Mouse (Mus musculus): ENCODE measurements around the gene Tstd1.

The Tstd1 gene

DNA sequence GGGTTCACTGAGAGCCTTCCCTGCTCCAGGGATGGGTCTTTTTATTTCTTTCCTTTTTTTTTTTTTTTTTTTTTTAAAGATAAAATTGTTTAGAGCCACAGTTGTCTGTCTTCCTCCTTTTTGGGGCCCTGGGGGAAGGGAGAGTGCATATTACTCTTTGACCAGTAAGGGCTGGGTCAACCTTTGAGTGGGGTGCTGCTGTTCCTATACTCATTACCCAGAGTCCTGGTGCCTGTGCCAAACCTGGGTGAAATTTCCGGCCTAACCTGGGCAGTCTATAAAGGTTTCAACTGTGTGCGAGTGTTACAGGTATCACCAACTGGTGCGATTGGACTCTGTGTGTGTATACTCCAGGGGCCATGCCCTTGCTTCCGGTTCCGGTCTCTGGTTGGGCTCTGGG, at the start of gene Tstd1:
Gene Tstd1 (plus strand): TSS at position 213 of the 400 bp plus-strand sequence.
- no peak for DNase-seq (ENCODE audit: low spot score)

DNA sequence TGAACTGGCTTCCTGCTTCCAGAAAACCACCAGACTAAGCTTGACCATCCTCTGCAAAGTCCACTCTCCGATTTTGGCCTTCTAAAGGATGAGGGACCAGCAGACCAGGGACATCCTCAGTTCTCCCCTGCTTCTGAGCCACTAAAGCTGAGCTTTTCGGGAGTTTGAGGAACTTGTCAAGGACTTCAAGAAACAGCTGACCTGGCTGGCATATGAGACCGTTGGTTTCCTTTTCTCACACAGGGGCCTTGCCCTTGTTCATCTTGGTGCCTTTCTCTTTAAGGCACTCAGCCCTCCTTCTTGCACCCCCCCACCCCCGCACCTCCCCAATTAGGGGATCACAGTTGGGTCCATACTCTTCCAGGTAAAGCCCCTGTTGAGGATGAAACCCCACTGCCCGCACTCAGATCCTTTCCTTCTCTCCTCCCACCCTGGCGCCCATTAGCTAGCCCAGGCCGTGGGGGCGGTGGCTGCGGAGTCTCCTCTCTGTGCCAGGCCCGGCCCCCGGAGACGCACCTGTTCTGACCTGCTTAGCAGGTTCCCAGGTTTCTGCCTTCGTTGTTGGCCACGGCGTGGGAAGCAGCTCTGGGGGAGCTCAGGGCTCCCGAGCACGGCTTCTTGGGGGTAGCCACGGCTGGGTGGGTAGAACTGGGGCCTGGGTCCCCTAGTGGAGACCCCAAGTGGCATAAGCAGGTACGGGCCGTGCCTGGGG, 48.7 kb upstream of the Tstd1 start, which contains the start of gene Nectin4:
Gene Nectin4 (plus strand): TSS at position 255 of the 712 bp plus-strand sequence.
- no peak for DNase-seq (ENCODE audit: low spot score)

DNA sequence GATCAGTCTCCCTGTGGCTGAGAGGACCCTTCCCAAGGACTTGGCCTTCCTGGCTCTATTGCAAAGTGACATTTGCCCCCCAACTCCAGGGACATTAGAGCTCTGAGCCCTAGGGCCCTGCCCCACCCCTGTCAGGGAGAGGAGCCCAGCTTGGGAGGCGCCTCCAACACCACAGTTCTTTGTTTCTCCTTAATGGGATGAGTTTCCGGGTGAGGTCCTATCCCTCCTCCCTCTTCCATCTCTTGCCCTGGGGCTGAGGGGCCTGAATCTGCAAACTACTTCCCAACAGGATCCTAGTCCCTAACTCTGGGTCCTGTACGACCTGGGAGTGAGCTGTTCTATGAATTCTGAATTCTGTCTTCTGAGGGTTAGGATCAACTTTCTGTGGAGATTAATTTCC, 45.8 kb upstream of the Tstd1 start:
- no peak for DNase-seq (ENCODE audit: low spot score)

DNA sequence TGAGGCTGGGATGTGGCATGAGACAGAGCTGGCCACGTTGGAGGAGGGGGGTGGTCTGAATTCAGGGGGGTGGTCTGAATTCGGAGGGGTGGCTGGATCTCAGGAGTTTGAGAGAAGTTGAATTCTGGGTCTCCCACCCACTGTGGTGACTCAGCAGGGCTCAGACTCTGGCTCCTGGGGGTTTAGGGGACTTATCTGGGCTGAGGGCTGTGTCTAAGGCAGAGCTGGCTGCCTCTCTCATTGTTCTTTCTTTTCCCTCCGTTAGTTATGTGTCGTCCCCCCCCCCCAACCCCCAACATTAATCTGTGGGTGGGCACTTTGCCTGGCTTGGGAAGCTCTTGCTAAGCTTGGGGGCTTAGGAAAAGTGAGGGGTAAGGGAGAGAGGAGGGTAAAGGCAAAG, 44.7 kb upstream of the Tstd1 start:
- DNase-seq (ENCODE audit: low spot score): no peak

DNA sequence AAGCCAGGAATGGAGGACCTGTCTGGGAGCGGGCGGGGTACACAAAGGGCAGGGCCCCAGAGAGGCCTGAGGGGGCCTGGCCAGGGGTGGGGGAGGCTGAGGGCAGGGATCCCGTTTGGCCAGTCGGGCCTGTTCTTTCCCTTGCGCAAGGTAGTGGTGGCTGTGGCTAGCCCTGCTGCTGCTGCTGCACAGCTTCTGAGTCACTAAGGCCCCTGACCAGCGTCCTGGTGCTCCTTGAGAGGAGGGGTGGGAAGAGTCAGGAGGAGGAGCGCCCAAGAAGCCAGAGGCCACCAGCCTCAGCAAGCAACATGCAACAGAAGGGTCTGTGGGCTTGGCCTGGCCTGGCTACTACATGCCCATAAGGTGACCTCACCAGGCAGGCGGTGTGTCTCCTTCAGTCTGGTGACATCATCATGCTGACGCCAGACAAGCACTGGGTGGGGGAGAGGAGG, 43.0 kb upstream of the Tstd1 start:
- no peak for DNase-seq (ENCODE audit: low spot score)

DNA sequence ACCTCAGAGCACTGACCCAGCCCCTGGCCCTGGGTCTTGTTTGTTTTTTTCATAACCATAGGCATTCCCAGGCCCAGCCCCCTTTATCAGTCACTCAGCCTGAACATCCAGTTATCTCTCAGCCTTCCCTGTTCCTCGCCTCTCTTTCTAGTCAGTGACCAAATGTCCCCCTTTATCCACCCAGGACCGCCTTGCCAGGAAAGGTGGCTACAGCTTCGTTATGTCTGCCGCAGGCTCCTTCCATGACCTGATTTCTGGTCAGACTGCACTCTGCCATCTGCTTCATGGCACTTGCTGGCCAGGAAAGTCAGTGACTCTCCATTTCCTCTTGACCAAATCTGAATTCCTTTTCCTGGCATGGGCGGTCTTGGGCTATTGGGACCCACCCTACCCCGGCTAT, 40.4 kb upstream of the Tstd1 start:
- DNase-seq (ENCODE audit: low spot score): no peak

DNA sequence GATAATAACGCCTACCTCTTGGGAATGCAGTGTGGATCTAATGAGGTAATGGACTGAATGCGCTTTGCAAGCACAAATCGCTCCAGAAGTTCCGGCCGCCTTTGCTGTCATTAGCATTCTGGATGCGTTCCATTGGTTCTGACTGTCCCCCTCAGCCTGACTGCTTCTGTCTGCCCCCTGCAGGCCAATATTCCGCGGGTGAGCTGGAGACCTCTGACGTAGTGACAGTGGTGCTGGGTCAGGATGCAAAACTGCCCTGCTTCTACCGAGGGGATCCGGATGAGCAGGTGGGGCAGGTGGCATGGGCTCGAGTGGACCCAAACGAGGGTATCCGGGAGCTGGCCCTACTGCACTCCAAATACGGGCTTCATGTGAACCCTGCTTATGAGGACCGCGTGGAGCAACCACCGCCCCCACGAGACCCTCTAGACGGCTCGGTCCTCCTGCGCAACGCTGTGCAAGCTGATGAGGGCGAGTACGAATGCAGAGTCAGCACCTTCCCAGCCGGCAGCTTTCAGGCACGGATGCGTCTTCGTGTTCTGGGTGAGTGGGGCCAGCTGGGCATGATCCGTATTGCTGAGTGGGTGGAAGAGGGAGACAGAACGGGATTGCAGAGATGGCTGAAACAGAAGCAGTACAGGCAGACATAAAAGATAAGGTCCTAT, 38.6 kb upstream of the Tstd1 start:
- DNase-seq (ENCODE audit: low spot score): peak; percentile 34

DNA sequence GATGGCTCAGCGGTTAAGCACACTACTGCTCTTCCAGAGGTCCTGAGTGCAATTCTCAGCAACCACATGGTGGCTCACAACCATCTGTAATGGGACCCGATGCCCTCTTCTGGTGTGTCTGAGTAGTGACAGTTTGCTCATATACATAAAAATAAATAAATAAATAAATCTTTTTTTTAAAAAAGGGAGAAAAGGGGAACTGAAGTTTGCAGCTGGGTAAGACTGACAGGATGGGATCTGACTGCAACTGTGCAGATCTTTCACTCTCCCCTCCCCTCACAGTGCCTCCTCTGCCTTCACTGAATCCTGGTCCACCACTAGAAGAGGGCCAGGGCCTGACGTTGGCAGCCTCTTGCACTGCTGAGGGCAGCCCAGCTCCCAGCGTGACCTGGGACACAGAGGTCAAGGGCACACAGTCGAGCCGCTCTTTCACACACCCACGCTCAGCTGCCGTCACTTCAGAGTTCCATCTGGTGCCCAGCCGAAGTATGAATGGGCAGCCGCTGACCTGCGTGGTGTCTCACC, 36.5 kb upstream of the Tstd1 start:
- DNase-seq (ENCODE audit: low spot score): no peak

DNA sequence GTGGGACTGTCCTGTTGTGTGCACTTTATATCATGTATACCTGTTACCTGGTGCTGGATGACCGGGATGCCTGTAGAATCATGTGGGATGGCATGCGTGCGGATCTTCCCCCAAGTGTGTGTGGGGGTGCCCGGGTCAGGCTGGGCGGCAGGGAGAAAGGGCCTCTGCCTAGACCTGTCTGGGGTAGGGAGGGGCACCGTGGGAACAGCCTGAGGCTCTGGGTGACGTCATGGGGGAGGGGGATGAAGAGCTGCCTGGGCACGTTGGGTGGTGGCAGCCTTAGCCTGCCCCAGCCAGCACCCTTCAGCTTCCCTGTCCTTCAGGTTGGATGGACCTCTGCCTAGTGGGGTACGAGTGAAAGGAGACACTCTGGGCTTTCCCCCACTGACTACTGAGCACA, 34.3 kb upstream of the Tstd1 start:
- DNase-seq (ENCODE audit: low spot score): no peak

DNA sequence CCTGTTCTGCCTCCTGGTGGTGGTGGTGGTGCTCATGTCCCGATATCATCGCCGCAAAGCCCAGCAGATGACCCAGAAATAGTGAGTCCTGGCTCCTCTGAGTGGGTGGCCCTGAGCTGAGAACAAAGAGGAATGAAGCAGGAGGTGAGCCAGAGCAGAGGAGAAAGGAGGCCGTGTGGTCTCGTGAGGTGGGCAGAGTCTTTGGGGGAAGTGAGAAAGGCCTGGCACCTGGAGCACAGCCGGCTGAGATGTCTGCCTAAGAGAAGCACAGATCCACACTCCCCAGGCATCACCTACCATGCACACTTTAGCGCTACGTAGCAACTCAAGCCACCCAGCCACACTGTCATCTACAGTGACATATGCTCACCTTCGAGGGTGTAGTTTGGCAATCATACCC, 33.5 kb upstream of the Tstd1 start:
- DNase-seq (ENCODE audit: low spot score): no peak

DNA sequence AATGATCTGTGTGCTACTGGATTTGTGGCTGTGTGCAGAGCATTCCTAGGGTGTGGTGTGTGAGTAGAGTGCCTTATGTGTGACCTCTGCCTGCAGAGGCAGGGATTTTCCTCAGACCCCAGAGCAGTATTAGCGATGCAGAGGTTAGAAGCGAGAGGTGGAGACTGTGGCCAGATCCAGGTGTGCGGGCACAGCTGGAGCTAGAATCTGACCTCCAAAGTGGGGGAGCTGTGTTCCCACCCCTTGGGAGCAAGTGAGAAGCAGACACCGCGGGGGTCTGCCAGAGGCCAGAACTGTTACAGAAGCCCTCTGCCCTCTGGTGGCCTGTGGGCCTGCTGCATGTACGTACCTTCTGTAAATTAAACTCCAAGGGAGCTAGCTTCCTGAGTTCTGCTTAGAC, 31.6 kb upstream of the Tstd1 start:
- DNase-seq (ENCODE audit: low spot score): no peak

DNA sequence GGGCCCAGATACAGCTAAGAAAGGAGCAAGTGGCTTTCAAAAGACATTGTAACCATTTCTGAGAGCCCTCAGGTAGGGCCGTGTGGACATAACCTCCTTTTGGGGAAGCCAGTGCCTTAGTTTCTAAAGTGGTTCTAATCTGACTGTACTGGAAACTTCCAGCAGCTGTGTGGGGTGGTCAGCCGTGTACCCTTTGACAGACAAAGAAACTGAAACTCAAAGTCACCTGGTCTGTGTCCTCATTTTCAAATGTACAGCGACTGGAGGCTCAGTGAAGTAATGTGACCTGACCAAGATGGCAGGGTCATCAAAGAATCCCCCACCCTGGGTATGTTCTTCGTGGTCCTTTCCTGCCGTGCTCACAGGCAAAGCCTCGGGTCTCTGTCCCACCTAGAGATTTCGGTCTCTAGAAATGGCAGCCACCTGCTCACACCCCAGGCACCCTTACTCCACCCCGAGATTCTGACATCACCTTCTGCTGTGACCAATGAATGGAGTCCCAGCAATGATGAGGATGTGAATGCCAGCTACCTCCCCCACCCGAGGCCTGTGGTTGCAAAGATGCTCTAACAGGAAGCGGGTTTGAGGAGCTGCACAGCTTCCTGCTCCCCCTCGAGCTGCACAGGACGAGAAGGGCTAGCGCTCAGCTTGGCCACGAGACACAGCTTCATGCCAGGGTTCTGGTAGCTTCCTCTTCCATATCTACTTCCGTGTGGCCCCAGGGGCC, 30.1 kb upstream of the Tstd1 start, which contains the start of gene Arhgap30:
Gene Arhgap30 (plus strand): TSS at position 579 of the 727 bp plus-strand sequence.
- peak; percentile 15 for DNase-seq (ENCODE audit: low spot score)

DNA sequence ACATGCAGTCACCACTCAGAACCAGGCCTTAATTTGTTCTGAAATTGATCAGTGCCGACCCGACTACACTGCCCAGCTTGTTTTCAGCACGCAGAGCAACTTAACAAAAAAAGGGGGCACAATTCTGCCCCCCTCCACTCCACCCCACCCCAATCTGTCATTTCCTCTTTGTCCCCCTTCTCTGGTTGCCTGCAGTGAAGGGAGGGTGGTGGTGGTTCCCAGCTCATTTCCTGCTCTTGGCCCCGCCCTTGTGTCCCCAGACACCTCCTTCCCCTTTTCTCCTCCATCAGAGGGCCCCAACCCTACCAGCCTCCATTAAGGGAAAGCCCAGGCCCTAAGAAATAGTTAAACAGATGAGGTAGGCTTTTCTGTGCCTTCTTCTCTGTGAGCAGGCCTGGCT, 28.6 kb upstream of the Tstd1 start:
- DNase-seq (ENCODE audit: low spot score): no peak

DNA sequence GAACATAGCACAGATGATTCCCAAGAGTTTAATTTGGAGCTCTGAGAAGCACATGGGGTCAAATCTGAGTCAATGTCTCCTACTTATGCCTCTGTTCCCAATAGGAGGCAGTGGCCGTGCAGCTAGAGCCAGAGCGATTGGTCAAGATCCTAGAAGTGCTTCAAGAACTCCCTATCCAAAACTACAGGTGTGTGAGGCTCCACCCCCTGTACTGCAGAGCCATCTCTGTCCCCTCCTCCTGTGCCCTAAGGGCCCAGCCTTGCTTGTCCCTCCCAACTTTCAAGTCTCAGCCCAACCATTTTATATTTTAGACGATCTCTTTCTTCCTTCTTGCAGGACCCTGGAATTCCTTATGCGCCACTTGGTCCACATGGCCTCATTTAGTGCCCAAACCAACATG, 16.9 kb upstream of the Tstd1 start:
- DNase-seq (ENCODE audit: low spot score): no peak

DNA sequence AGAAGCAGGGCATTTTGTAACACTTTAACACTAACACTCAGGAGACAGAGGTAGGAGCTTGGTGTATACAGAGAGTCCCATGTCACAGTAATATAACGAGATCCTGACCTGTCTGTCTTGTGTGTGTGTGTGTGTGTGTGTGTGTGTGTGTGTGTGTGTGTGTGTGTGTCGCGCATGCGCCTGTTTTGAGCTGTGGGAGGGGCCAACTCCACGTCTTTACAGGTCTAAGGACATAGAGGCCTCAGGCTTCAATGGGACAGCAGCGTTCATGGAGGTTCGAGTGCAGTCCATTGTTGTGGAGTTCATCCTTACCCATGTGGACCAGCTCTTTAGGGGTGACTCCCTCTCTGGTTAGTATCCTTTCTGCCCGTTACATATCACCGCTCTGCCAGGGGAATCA, 15.7 kb upstream of the Tstd1 start:
- no peak for DNase-seq (ENCODE audit: low spot score)

DNA sequence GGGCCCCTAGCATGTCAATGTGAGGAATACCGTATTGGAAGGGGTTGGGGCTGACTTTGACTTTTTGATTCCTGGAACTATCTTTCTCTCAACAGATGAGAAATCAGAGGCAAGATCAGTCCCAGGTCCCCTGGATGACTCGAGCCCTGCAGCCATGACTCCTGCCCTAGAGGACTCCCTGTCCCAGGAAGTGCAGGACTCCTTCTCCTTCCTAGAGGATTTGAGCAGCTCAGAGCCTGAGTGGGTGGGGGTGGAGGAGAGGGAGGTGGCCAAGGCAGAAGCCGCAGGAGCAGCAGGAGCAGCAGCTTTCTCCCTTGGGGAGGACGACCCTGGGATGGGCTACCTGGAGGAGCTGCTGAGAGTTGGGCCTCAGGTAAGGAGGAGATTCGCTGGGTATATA, 11.4 kb upstream of the Tstd1 start:
- no peak for DNase-seq (ENCODE audit: low spot score)

DNA sequence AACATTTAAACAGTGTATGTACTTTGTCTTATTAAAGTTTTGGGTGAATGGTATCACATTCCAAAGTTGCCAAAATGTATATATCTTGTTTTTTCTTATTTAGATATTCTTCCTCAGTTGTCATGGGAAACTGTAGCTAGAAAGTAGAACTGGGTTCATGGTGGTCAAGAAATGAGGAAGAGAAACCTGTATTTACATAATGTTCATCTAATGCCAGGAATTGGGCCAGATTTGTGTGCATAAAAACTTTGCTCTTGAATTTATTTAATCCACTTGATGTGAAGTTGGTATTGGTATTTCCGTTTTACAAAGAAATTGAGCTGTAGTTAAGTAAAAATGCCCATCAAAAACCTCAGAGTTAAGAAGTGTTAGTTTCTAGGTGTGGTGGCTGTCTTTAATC, 8.4 kb upstream of the Tstd1 start:
- no peak for DNase-seq (ENCODE audit: low spot score)

DNA sequence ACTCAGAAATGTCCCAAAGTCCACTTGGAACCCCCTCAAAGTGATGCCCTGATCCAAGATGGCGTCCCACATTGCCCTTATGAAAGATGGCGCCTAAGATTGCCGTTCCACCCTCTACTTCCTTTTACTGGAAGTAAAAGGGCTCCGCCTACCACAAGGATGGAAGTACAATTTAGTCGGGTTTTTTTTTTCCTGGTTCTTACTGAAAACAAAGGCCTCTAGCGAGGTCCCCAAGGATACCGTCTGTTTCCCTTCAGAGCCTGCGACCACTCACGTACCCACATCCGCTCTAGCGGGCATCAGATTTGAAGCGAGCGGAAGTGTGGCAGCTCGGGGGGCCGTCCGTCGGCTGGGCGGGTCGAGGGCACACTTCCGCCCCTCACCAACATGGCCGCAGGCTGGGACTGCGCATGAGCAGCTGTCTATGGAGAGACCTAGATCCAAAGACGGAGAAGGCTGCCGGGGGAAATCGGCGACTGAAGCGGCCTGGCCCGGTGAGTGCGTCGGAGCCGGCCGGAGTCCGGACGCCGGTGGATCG, 7.7 kb upstream of the Tstd1 start, which contains the start of gene Usf1:
Gene Usf1 (plus strand): TSS at position 367 of the 538 bp plus-strand sequence.
- peak; percentile 88 for DNase-seq (ENCODE audit: low spot score)

DNA sequence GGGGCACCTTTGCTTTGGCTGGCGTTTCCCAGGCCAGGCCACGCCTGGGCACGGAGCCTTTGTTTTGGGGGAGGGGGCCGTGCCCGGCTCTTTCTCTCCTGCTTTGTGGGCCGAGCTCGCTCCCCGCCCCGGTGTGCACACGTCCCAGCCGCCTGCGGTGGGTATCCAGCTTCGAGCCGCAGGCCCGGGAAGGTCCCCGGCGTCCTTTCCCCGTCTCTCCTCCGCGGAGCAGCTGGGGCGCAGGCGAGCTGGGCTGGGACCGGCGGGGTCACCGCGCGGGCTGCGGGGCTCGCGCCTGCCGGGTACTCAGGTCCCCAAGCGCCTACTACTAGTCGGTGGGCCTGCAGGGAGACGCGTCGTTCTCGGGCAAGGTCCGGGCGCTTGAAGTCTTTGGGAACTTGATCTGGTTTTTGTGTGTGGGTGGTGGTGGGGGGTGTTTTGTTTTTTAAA, 7.2 kb upstream of the Tstd1 start:
- no peak for DNase-seq (ENCODE audit: low spot score)

DNA sequence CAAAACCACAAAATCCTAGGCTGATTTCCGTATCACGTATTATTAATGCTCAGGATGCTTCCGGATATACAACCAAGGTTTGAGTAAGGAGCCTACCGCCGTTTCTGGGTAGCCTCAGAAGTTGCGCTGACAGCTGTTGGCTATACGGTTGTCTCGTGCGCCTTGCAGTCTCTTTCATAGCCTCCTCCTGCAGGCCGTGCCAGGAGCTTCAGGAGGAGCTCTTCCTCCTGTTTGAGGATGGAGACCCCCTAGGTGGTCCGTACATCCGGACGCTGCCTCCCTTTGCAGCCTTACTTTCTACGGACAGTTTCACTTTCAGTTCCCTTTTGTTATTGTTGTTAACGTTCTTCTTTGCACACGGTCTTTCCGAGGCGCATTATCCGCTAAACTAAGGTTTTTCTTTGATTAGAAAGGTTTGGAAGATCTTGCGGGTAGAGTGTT, 6.7 kb upstream of the Tstd1 start:
- DNase-seq (ENCODE audit: low spot score): peak; percentile 42

DNA sequence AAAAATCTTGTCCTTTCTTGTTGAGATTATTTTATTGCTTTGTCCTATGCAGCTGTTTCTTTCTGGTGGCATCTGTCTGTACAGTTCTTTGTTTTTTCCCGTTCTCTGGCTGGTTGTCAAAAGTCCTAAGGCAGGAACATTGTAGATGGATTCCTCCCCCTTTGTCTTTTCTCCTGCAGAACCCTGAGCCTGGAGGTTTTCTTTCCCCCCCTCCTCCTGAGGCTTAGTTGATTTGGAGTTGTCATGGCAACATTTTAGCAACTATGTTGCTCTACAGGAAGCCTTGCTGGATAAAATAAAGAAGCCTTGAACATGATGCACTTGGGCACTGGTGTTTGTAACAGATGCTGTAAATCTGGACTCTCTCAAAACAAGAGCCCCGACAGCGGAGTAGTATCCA, 6.2 kb upstream of the Tstd1 start:
- DNase-seq (ENCODE audit: low spot score): no peak

DNA sequence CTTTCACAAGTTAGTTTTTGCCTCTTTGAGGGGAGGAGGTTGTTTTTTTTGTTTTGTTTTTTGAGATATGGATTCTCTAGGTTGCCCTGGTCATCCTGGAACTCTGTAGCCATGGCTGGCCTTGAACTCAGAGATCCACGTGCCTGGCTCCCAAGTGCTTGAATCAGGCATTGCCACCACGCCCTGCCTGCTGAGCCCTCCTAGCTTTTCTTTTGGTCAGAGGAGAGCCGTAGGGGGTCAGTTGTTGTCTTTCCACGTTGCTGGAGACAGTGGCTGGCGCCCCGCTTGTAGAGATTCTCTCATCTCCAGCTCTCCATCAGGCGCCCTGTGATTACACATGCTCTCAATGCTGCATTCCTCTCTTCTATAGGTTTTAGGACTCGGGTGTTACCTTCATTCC, 5.1 kb upstream of the Tstd1 start:
- DNase-seq (ENCODE audit: low spot score): no peak

Data from c-Kit-positive CD71-positive TER-119-positive erythroid progenitor cells, embryonic 14.5 days (primary cell).